8 mouse cellular contexts compared by ENCODE assay signal in the genomic region with DNA sequence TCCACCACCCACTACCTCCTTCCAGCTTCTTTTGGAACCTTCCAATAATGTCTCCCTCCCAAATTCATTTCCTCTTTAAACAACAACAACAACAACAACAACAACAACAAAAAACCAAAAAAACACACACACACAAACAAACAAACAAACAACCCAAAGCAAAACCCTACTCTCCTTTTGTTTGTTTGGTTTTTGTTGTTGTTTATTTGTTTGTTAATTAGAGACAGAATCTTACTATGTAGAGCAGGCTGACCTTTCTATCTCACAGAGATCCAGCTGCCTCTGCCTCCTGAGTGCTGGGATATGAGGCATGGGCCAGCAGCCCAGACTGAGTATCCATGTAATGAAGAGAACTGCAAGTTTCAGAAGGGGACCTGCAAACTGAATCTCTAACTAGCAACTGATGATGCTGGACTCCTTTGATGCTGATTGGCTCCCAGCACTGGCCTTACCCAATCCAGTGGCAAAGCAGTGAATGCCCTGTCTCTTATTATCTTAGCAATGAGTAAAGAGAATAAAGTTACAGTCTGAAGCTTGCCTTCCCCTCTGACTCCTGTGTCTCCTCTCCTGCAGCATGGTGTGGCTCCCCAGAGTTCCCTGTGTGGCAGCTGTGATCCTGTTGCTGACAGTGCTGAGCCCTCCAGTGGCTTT. TPM values are rescaled to one million over a fixed set of nuclear protein-coding genes. Genes with fewer than 3 reads are reported as not detected.
DNase-seq lines count a peak whose midpoint lies in the region; ATAC-seq and TF ChIP-seq lines count a peak whose summit lies in the region.

A gene (plus strand): TSS at position 488 of the 651 bp plus-strand sequence.

- TF ChIP-seq POLR2A in liver, adult 2 months (IDR thresholded peaks at IDR 0.05; ENCODE audit: extremely low read depth, insufficient read depth, low read length) = no peak

- no peak within 1 kb of the TSS for H3K9ac ChIP-seq in liver, embryonic 12.5 days
- H3K9ac ChIP-seq in embryonic facial prominence, embryonic 15.5 days = no peak within 1 kb of the TSS
- H3K9ac ChIP-seq in heart, embryonic 14.5 days (ENCODE audit: low read length) = no peak within 1 kb of the TSS
- H3K9ac ChIP-seq in kidney, postnatal 0 days (ENCODE audit: low read depth, low read length) = no peak within 1 kb of the TSS
- H3K9ac ChIP-seq in liver, adult 2 months (ENCODE audit: low read depth, low read length) = peak within 1 kb of the TSS; percentile 5; the same call in 1 of the 2 replicates

- no peak within 1 kb of the TSS for H3K27ac ChIP-seq in liver, embryonic 12.5 days
- H3K27ac ChIP-seq in embryonic facial prominence, embryonic 15.5 days (replicated peaks) = no peak within 1 kb of the TSS
- no peak within 1 kb of the TSS for H3K27ac ChIP-seq in heart, embryonic 14.5 days (replicated peaks in 1 of 2; ENCODE audit: control insufficient read depth in 1 of 2, insufficient read depth in 1 of 2, low read depth in 2 of 2, low read length in 2 of 2)
- H3K27ac ChIP-seq in kidney, postnatal 0 days = no peak within 1 kb of the TSS
- no peak within 1 kb of the TSS for H3K27ac ChIP-seq in liver, adult 2 months (replicated peaks; ENCODE audit: insufficient read depth, low read depth, low read length)

- H3K9me3 ChIP-seq in liver, embryonic 12.5 days (replicated peaks) = no peaks in the 10 kb centered on the region
- H3K9me3 ChIP-seq in embryonic facial prominence, embryonic 15.5 days (replicated peaks) = no peaks in the 10 kb centered on the region
- no peaks in the 10 kb centered on the region for H3K9me3 ChIP-seq in heart, embryonic 14.5 days (ENCODE audit: control insufficient read depth, low read length)
- no peaks in the 10 kb centered on the region for H3K9me3 ChIP-seq in kidney, postnatal 0 days (replicated peaks; ENCODE audit: low read length)

- no peaks in the 10 kb centered on the region for H3K36me3 ChIP-seq in liver, embryonic 12.5 days
- no peaks in the 10 kb centered on the region for H3K36me3 ChIP-seq in embryonic facial prominence, embryonic 15.5 days
- no peaks in the 10 kb centered on the region for H3K36me3 ChIP-seq in heart, embryonic 14.5 days (ENCODE audit: control insufficient read depth, insufficient read depth, low read length)
- no peaks in the 10 kb centered on the region for H3K36me3 ChIP-seq in kidney, postnatal 0 days (ENCODE audit: insufficient read depth, low read length)
- H3K36me3 ChIP-seq in liver, adult 2 months (ENCODE audit: control insufficient read depth, insufficient read depth, low read length) = no peaks in the 10 kb centered on the region
- peaks cover 31% of the 10 kb centered on the region for H3K36me3 ChIP-seq in splenic B cell, adult 2 months (ENCODE audit: control insufficient read depth, insufficient read depth, low read length, poor library complexity, severe bottlenecking)

- H3K4me1 ChIP-seq in liver, embryonic 12.5 days = peaks cover 3% of the 10 kb centered on the region
- H3K4me1 ChIP-seq in embryonic facial prominence, embryonic 15.5 days = 0 out of 2 replicates have a peak, but pooled peaks cover 8% of the 10 kb centered on the region
- H3K4me1 ChIP-seq in heart, embryonic 14.5 days (ENCODE audit: control insufficient read depth in 2 of 2, insufficient read depth in 2 of 2, low read length in 2 of 2) = peaks cover 3 to 4% of the 10 kb centered on the region in 2 experiments; a peak in 1 of 4 replicates
- H3K4me1 ChIP-seq in kidney, postnatal 0 days (replicated peaks; ENCODE audit: insufficient read depth, low read length) = no peaks in the 10 kb centered on the region
- no peaks in the 10 kb centered on the region for H3K4me1 ChIP-seq in liver, adult 2 months (ENCODE audit: control insufficient read depth, insufficient read depth, low read length)

- H3K4me3 ChIP-seq in liver, embryonic 12.5 days = no peak within 1 kb of the TSS
- no peak within 1 kb of the TSS for H3K4me3 ChIP-seq in embryonic facial prominence, embryonic 15.5 days (replicated peaks)
- no peak within 1 kb of the TSS for H3K4me3 ChIP-seq in heart, embryonic 14.5 days (ENCODE audit: control insufficient read depth in 1 of 2, insufficient read depth in 1 of 2, low read depth in 1 of 2, low read length in 2 of 2)
- no peak within 1 kb of the TSS for H3K4me3 ChIP-seq in kidney, postnatal 0 days (replicated peaks; ENCODE audit: low read depth, low read length)
- peak within 1 kb of the TSS; percentile 21 for H3K4me3 ChIP-seq in liver, adult 2 months (ENCODE audit: insufficient read depth, low read depth, low read length)

- peak; percentile 49 for DNase-seq in liver
- peak; percentile 96 for DNase-seq in kidney, postnatal 0 days (ENCODE audit: low spot score)
- DNase-seq in liver, adult 2 months (ENCODE audit: extremely low read depth, low read depth, low spot score) = peak; percentile 77
- DNase-seq in naive thymus-derived CD4-positive, alpha-beta T cell, adult 2 months (ENCODE audit: low read depth) = peak; percentile 93
- DNase-seq in splenic B cell, adult 2 months (ENCODE audit: low read depth, low spot score) = peak; percentile 99

- no peak within 1 kb of the TSS for H3K4me2 ChIP-seq in liver, embryonic 12.5 days
- H3K4me2 ChIP-seq in embryonic facial prominence, embryonic 15.5 days (replicated peaks) = no peak within 1 kb of the TSS
- H3K4me2 ChIP-seq in heart, embryonic 14.5 days (ENCODE audit: low read length) = no peak within 1 kb of the TSS
- H3K4me2 ChIP-seq in kidney, postnatal 0 days (ENCODE audit: low read length) = no peak within 1 kb of the TSS

- no peaks in the 10 kb centered on the region for H3K79me2 ChIP-seq in liver, adult 2 months (ENCODE audit: control insufficient read depth, insufficient read depth, low read length)

- TF ChIP-seq CTCF in kidney, postnatal 0 days (IDR thresholded peaks at IDR 0.05; ENCODE audit: low read depth) = no peak
- no peak for TF ChIP-seq CTCF in liver, adult 2 months (IDR thresholded peaks at IDR 0.05; ENCODE audit: low read depth, low read length)

- peaks cover 17% of the 10 kb centered on the region; the same call in 1 of the 2 replicates for H3K27me3 ChIP-seq in liver, embryonic 12.5 days (replicated peaks)
- no peaks in the 10 kb centered on the region; the same call in 1 of the 2 replicates for H3K27me3 ChIP-seq in embryonic facial prominence, embryonic 15.5 days
- 0 out of 2 replicates have a peak, but pooled peaks cover 7% of the 10 kb centered on the region for H3K27me3 ChIP-seq in heart, embryonic 14.5 days (ENCODE audit: control insufficient read depth, insufficient read depth, low read length)
- no peaks in the 10 kb centered on the region for H3K27me3 ChIP-seq in kidney, postnatal 0 days (ENCODE audit: insufficient read depth, low read length)
- no peaks in the 10 kb centered on the region for H3K27me3 ChIP-seq in liver, adult 2 months (ENCODE audit: control insufficient read depth, insufficient read depth, low read length)
- no peaks in the 10 kb centered on the region for H3K27me3 ChIP-seq in splenic B cell, adult 2 months (ENCODE audit: control insufficient read depth, insufficient read depth, low read length, poor library complexity, severe bottlenecking)

- ATAC-seq in liver, embryonic 12.5 days = no peak
- ATAC-seq in embryonic facial prominence, embryonic 15.5 days (ENCODE audit: insufficient number of reproducible peaks, low FRiP score, low TSS enrichment, low read depth) = peak; percentile 74
- ATAC-seq in heart, embryonic 14.5 days (ENCODE audit: insufficient number of reproducible peaks, insufficient read depth, low FRiP score, low read depth) = peak; percentile 56; the same call in 1 of the 2 replicates
- ATAC-seq in kidney, postnatal 0 days (replicated peaks; ENCODE audit: low FRiP score, low read depth) = peak; percentile 79

RNA-seq across cellular contexts. Expression of the gene that starts here (rescaled TPM):
- 0.15 and 0.37 TPM in 2 replicates for polyA plus RNA-seq in liver, embryonic 12.5 days (2016; fragmentation: Nextera tagmentation; extraction: Ambion mirVana)
- polyA plus RNA-seq in embryonic facial prominence, embryonic 15.5 days (2015; fragmentation: Nextera tagmentation; extraction: Ambion mirVana) = 3.6 and 5.0 TPM in 2 replicates
- polyA plus RNA-seq in heart, embryonic 14.5 days (2014; fragmentation: Nextera tagmentation; extraction: Ambion mirVana) = 2.6 and 3.0 TPM in 2 replicates
- polyA plus RNA-seq in kidney, postnatal 0 days (2015; fragmentation: Nextera tagmentation; extraction: Ambion mirVana) = 13.6 and 14.3 TPM in 2 replicates
- total RNA-seq in liver, adult 2 months (2014; rRNA removed) = 18.5 and 38.0 TPM in 2 replicates
- polyA plus RNA-seq in liver, adult 2 months (2012; rRNA removed) = 23.3 and 39.5 TPM in 2 replicates

Comparison
In these comparisons a context has a peak if more than half of its experiments do, and no peak if none do; other contexts are left out.
1. DNase-seq: peak in every context shown above with its lines; median percentile 99 in splenic B cell, adult 2 months; 96 in kidney, postnatal 0 days; 93 in naive thymus-derived CD4-positive, alpha-beta T cell, adult 2 months; 77 in liver, adult 2 months; 49 in liver.